In the genomic region with DNA sequence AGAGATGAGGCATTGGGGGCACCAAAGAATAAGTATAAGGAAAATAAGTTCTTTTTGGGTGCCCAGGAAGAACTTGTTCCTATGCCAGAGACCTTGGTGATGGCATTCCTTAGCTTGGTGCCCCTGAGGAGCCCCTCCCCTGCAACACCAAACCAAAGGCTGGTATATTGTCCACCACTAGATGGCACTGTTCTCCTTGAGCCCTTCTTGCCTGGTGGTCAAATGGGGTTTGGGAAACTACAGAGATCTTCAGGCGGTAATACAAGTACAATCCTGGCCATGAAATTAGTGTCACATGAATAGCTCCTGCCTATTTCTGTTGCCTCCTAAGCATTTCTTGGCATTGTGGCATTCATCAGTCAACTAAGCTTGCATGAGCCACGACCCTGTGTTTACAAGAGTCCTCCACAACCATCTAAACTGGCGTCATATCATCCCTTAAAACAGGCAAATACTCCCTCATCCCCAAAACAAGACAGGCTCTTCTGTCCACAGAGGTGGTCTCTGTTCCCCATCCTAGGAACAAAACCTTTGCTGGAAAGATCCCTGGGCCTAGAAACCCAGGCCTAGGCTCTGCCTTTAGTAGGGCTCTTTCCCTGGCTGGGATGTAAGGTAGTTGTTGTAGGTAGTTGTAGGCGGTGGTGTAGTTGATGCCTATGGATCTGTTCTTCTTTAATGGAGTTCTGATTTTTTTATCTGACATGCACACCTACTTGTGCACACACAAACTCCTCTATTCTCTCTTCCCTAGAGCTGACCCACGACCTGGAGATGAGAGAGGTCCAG, we compare ENCODE assay signal across 9 mouse cellular contexts. TPM values are rescaled to one million over a fixed set of nuclear protein-coding genes. Genes with fewer than 3 reads are reported as not detected.
A peak's percentile ranks its signal among the peaks of the same experiment; 100 is the strongest.
DNase-seq lines count a peak whose midpoint lies in the region; ATAC-seq and TF ChIP-seq lines count a peak whose summit lies in the region.
"Had no signal": no experiment of that assay in that cellular context is flagged by ENCODE, and none has a peak within 500 bp of the region (broad histone marks: within the 10 kb centered on the region; RNA-seq: fewer than 3 reads in every experiment).

No protein-coding gene starts in this region.

- no peak for TF ChIP-seq POLR2A in ES-Bruce4 (IDR thresholded peaks at IDR 0.05; ENCODE audit: insufficient read depth, low read length)
- no peak for TF ChIP-seq POLR2A in thymus, adult 2 months (IDR thresholded peaks at IDR 0.05; ENCODE audit: control insufficient read depth, extremely low read depth, insufficient read depth, low read length, poor library complexity)

- H3K9me3 ChIP-seq in kidney, embryonic 15.5 days (replicated peaks) = no peaks in the 10 kb centered on the region
- H3K9me3 ChIP-seq in ES-Bruce4 (replicated peaks; ENCODE audit: control insufficient read depth, insufficient read depth, low read length, poor library complexity, severe bottlenecking) = no peaks in the 10 kb centered on the region

- TF ChIP-seq CTCF in ES-Bruce4 (IDR thresholded peaks at IDR 0.05; ENCODE audit: low read depth, low read length) = peak; percentile 74
- TF ChIP-seq CTCF in thymus, adult 2 months (IDR thresholded peaks at IDR 0.05; ENCODE audit: borderline replicate concordance, control insufficient read depth, extremely low read depth, insufficient read depth, low read length, poor library complexity) = peak; percentile 32; the same call in 1 of the 2 replicates

- no peak for TF ChIP-seq EP300 in ES-Bruce4 (IDR thresholded peaks at IDR 0.05; ENCODE audit: insufficient read depth, low read depth, low read length)

- peaks cover 19% of the 10 kb centered on the region for H3K4me1 ChIP-seq in kidney, embryonic 15.5 days
- H3K4me1 ChIP-seq in ES-Bruce4 (ENCODE audit: control insufficient read depth, insufficient read depth, low read length) = no peaks in the 10 kb centered on the region
- peaks cover 6% of the 10 kb centered on the region; the same call in 1 of the 2 replicates for H3K4me1 ChIP-seq in thymus, adult 2 months (replicated peaks; ENCODE audit: control insufficient read depth, insufficient read depth, low read length)

- no peak overlapping the region for H3K4me3 ChIP-seq in kidney, embryonic 15.5 days (replicated peaks)
- H3K4me3 ChIP-seq in ES-Bruce4 (ENCODE audit: low read depth, low read length) = no peak overlapping the region
- H3K4me3 ChIP-seq in thymus, adult 2 months (ENCODE audit: control insufficient read depth, insufficient read depth, low read length) = no peak overlapping the region
- H3K4me3 ChIP-seq: megakaryocyte, embryonic 14.5 days had no signal

- H3K9ac ChIP-seq in kidney, embryonic 15.5 days = no peak overlapping the region
- no peak overlapping the region for H3K9ac ChIP-seq in ES-Bruce4 (ENCODE audit: low read depth, poor library complexity, severe bottlenecking)

- H3K4me2 ChIP-seq in kidney, embryonic 15.5 days = no peak overlapping the region

- 62% methylated on average over 5 of the region's 5 CpGs for WGBS in kidney, embryonic 15.5 days
- WGBS in thymus, adult 2 months = 73% methylated on average over 5 of the region's 5 CpGs

- H3K27ac ChIP-seq in kidney, embryonic 15.5 days = no peak overlapping the region
- no peak overlapping the region for H3K27ac ChIP-seq in ES-Bruce4 (ENCODE audit: insufficient read depth, low read length)
- H3K27ac ChIP-seq in thymus, adult 2 months (ENCODE audit: control insufficient read depth, insufficient read depth, low read length) = no peak overlapping the region

- peak; percentile 45 for DNase-seq in kidney, adult 11 months
- peak; percentile 76 for DNase-seq in c-Kit-positive CD71-negative TER-119-negative erythroid progenitor cells, embryonic 14.5 days (ENCODE audit: low read depth)
- DNase-seq in fibroblast of lung, adult 2 months (ENCODE audit: low read depth) = peak; percentile 39
- peak; percentile 45 for DNase-seq in layer of hippocampus, adult 9-11 months
- DNase-seq in mesoderm, embryonic 11.5 days (ENCODE audit: low read depth, low spot score) = peak; percentile 88
- peak; percentile 67 for DNase-seq in thymus, adult 2 months

- no peaks in the 10 kb centered on the region for H3K36me3 ChIP-seq in kidney, embryonic 15.5 days
- H3K36me3 ChIP-seq in ES-Bruce4 (ENCODE audit: control insufficient read depth, insufficient read depth, low read length, poor library complexity, severe bottlenecking) = peaks cover 7% of the 10 kb centered on the region; the same call in 1 of the 2 replicates
- H3K36me3 ChIP-seq in thymus, adult 2 months (ENCODE audit: control insufficient read depth, insufficient read depth, low read length) = no peaks in the 10 kb centered on the region

- ATAC-seq in kidney, embryonic 15.5 days (replicated peaks; ENCODE audit: low FRiP score) = no peak

- peaks cover 13% of the 10 kb centered on the region; the same call in 1 of the 2 replicates for H3K27me3 ChIP-seq in kidney, embryonic 15.5 days
- no peaks in the 10 kb centered on the region for H3K27me3 ChIP-seq in ES-Bruce4 (ENCODE audit: control insufficient read depth, insufficient read depth, low read length, poor library complexity, severe bottlenecking)
- peaks cover 5% of the 10 kb centered on the region; the same call in 1 of the 2 replicates for H3K27me3 ChIP-seq in thymus, adult 2 months (ENCODE audit: control insufficient read depth, insufficient read depth, low read length)

RNA-seq across cellular contexts. Expression of a gene that starts 14.6 kb away (rescaled TPM):
- 33.8 and 39.4 TPM in 2 replicates for polyA plus RNA-seq in kidney, embryonic 15.5 days (2015; fragmentation: Nextera tagmentation; extraction: Ambion mirVana)
- polyA plus RNA-seq in ES-Bruce4 (2011; ENCODE audit: insufficient read depth, insufficient read length, low read depth, missing spikeins) = 33.3 and 33.4 TPM in 2 replicates
- 43.2 and 46.6 TPM in 2 replicates for polyA plus RNA-seq in thymus, adult 2 months (2012; rRNA removed)

RNA-seq across cellular contexts. Expression of a gene that starts 15.3 kb away (rescaled TPM):
- 0.19 and 0.38 TPM in 2 replicates for polyA plus RNA-seq in kidney, embryonic 15.5 days (2015; fragmentation: Nextera tagmentation; extraction: Ambion mirVana)
- polyA plus RNA-seq in ES-Bruce4 (2011; ENCODE audit: insufficient read depth, insufficient read length, low read depth, missing spikeins) = 4.8 and 5.3 TPM in 2 replicates
- 0.19 and 0.22 TPM in 2 replicates for polyA plus RNA-seq in thymus, adult 2 months (2012; rRNA removed)

RNA-seq across cellular contexts. Expression of a gene that starts 24.0 kb away (rescaled TPM):
- polyA plus RNA-seq in kidney, embryonic 15.5 days (2015; fragmentation: Nextera tagmentation; extraction: Ambion mirVana) = 5.8 and 6.4 TPM in 2 replicates
- 4.0 and 5.7 TPM in 2 replicates for polyA plus RNA-seq in ES-Bruce4 (2011; ENCODE audit: insufficient read depth, insufficient read length, low read depth, missing spikeins)
- 6.0 and 7.0 TPM in 2 replicates for polyA plus RNA-seq in thymus, adult 2 months (2012; rRNA removed)
